Mouse (Mus musculus): ENCODE measurements around the gene Alg9.

- peak; percentile 56 for TF ChIP-seq CTCF (conservative IDR thresholded peaks at IDR 0.05; ENCODE audit: low read length)
- no peak for TF ChIP-seq POU5F1 (IDR thresholded peaks at IDR 0.05; ENCODE audit: borderline replicate concordance, low read length)
- no peak for TF ChIP-seq NANOG (IDR thresholded peaks at IDR 0.05; ENCODE audit: borderline replicate concordance, low read length)
Observed at GRCm38 (mm10) chr9:50768107-50769002, 6.5 kb upstream of the Alg9 start, which contains the start of gene Fdxacb1.

Data from E14TG2a.4 (cell line).